Mouse (Mus musculus) liver, postnatal 0 days (tissue): ENCODE measurements around the gene Mtcl1.

Source experiments
- CTCF ChIP-seq: sonication (generic); IDR thresholded peaks from 2 replicates; pipeline ENCODE4 v1.5.1; 2016; ENCODE audit warnings: antibody characterized with exemption, low read depth
- EP300 ChIP-seq: IDR thresholded peaks from 2 replicates; pipeline ENCODE4 v1.6.1; 2016; ENCODE audit warnings: antibody characterized with exemption, low read depth, mild to moderate bottlenecking

DNA sequence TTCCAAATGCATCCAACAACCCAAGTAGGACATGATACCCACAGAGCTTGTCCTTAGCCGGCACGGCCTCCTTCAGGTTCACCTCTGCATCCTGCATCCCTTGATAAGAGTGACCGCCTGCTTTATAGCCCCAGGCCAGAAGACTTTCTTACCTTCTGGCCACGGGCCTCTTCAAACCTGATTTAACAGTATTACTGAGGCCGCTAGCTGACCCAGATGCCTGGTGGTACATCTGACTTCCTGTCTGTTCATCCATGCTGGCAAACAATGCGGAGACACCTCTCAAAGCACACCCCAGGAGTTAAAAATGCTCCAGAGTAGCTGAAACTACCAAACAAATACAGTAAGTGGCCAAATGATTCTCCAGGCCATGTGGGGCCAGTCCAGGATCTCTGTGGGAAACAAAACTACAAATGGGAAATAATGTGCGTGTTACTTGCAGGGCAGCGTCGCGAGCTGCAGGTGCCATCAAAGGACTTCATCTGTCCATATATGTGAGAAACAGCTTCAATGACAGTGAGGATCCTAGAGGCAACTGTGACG lies 38.6 kb downstream of the Mtcl1 start:
- no peak for TF ChIP-seq CTCF
- no peak for TF ChIP-seq EP300
